Mouse (Mus musculus) lung, postnatal 10 days (tissue): ENCODE measurements at regions not wholly inside any gene's neighbourhood (a gene's known extent, or its start where the extent isn't known, plus 50 kb on each side); places are given as distances from the start of the nearest gene placed in this dataset.

Experiments
- DNase-seq: peaks from one replicate; pipeline ENCODE4 v3.0.0; 2021

DNA sequence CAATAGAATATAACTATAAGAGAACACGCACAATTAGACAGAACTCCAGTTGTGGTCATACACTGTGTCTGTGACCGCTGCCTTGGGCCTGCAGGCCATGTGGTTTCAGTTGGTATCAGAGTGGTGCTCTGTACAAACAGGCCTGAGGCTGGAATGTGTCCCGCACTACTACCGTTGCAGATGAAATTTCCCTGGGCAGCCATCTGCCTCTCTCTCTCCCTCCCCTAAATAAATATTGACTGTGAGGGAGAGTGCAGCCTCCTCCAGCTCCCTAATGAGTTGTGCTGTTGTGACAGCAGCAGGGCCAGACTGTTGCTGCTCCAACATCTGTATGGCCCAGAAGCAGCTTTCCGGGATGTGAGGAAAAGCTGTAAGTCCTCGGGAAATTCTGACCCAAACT, 146.7 kb downstream of the Hs3st3b1 start:
- DNase-seq, result no peak

- DNase-seq, result no peak
These were observed 142.7 kb downstream of the Hs3st3b1 start for GRCm38 (mm10) chr11:63779371-63779770.

DNA sequence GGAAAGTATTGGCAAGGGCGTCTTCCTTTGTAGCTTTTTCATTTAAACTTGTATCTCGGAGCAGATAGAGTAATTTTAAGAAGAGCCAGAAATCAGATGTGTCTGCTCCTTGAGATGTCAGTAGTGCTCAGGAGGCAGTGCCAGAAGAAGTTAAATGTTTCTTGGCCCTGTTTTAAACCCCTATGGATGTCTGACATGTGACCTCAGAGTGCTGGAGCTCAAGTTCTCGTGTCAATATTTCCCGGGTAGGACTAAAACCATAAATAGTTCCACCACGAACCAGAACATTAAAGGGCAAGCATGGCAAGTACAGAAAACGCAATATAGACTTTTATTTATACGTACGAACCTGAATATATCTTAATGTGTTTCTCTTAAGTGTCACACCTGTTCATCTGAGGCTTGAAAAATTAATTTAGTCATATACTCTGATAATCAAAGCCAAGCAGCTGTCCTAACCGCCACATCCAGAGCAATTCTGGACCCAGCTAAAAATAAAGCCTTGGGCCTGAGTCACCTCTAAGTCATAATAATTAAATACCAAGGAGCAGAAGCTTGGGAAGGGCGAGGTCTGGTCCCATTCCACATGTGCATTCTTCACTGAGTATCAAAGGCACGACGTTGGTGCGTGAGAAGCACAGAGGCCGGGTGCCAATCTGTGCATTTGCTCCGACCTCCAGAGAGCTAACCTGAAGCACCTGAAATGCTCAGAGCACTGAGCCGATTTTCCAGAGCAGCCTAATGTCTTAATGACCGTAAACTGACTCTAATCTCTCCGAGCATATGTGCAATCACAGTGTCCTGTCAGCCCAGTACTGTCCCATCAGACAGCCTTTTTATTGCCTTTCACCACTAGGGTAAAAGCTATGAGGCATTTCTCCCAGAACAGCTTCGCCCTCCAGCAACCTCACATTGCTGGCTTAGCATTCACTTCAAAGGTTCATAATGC, 139.8 kb downstream of the Hs3st3b1 start:
- no peak for DNase-seq

DNA sequence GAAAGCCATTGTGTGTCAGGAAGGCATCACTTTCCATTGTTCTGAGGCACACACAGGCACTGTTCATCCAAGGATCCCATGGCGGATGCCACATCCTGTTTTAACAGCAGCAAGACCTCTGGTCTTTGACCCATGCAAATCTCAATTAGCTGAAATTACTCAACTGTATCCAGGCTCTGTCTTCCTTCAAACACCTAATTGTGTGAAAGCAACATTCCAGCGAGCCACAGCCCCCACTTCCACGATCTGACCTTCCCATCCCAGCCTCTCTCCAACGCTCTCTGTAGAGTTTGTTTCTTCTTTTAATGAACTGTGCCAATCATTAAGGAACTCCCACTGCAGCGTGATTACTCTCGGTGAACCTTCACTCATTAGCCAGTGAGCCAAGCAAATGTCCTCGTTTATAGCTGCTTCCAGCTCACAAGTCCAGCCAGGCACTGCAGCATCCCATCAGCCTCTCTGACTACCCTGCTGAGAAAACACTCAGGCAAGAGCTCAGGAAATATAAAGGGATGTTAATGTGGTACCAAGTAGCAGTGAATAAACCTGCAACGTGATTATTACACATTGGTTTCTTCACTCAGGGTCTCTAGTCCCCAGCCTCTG, 136.7 kb downstream of the Hs3st3b1 start:
- no peak for DNase-seq

GRCm38 (mm10) chr11:63785965-63786364, 136.1 kb downstream of the Hs3st3b1 start:
- DNase-seq, result no peak

- DNase-seq, result no peak
These were observed 132.5 kb downstream of the Hs3st3b1 start for GRCm38 (mm10) chr11:63789473-63790120.

GRCm38 (mm10) chr11:63791004-63791862, 130.9 kb downstream of the Hs3st3b1 start:
- DNase-seq, result no peak

- DNase-seq, result no peak
These were observed 128.2 kb downstream of the Hs3st3b1 start for GRCm38 (mm10) chr11:63793732-63794503.

GRCm38 (mm10) chr11:63812146-63812545, 109.9 kb downstream of the Hs3st3b1 start:
- no peak for DNase-seq

- no peak for DNase-seq
These were observed 99.2 kb downstream of the Hs3st3b1 start for GRCm38 (mm10) chr11:63822847-63823246.

DNA sequence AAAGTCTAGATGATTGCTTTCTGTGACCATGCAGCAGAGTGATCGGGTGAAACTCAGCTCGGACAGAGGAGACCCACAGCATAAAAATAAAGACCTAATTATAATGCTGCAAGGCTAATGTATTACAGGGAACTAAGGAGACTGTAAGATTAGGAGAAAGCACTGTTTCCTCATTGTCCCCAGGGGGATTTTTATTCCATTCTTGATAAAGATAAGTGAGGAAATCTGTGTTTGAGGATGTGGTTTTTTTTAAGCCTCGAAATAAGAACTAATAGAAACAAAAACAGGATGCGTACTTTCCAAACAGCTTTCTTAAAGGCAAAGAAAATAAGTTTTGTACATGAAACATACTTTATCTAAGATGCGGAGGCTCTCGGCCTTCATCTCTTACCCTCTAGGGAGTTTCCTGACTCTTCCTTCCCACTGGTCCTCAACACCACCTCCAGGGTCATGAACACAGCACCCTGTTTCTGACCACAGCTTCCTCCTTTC, 94.8 kb downstream of the Hs3st3b1 start:
- no peak for DNase-seq

- no peak for DNase-seq
These were observed 88.6 kb downstream of the Hs3st3b1 start for GRCm38 (mm10) chr11:63833480-63833879.

- no peak for DNase-seq
These were observed 88.0 kb downstream of the Hs3st3b1 start for GRCm38 (mm10) chr11:63834140-63834539.

GRCm38 (mm10) chr11:63834631-63835030, 87.5 kb downstream of the Hs3st3b1 start:
- no peak for DNase-seq
